Mouse (Mus musculus) heart, postnatal 4 days (tissue): ENCODE data around the gene St3gal2. TPM values are rescaled to one million over a fixed set of nuclear protein-coding genes. Genes with fewer than 3 reads are reported as not detected.
"Not testable (repeated sequence)": the region's sequence is repeated elsewhere in the genome, so short reads cannot be mapped to it uniquely, and the experiment has no call there.

Experiments used
- DNase-seq: peaks from one replicate; pipeline ENCODE4 v3.0.0; 2021
- total RNA-seq, 2 experiments: library from RNA; stranded (reverse); gene quantifications; 2 replicates each; pipeline ENCODE4 v1.2.3; 2021

The St3gal2 gene
- total RNA-seq, 2 experiments from 2014 or later = 36.7 to 38.2 TPM

- DNase-seq = no peak
Measured at GRCm38 (mm10) chr8:110911576-110912570, 7.8 kb upstream of the St3gal2 start.

- no peak for DNase-seq
Measured at GRCm38 (mm10) chr8:110917415-110917814, 2.3 kb upstream of the St3gal2 start.

DNA sequence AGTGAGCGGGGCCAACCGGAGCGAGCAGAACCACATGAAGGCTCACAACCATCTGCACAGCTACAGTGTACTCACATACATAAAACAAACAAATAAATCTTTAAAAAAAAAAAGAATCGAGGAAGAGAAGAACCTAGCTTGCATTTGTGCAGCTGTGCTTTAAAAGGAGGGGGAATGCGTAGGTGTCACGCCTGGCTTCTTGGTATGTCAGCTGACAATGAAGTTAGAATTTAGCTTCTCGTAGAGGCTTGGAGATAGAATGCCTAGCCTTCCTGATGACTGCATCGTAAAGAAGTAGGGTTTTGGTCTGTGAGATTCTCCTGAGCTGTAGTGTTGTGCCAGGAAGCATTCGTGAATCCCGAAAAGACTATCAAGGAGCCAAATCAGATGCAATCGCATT is 1.7 kb upstream of the St3gal2 start:
- no peak for DNase-seq

DNA sequence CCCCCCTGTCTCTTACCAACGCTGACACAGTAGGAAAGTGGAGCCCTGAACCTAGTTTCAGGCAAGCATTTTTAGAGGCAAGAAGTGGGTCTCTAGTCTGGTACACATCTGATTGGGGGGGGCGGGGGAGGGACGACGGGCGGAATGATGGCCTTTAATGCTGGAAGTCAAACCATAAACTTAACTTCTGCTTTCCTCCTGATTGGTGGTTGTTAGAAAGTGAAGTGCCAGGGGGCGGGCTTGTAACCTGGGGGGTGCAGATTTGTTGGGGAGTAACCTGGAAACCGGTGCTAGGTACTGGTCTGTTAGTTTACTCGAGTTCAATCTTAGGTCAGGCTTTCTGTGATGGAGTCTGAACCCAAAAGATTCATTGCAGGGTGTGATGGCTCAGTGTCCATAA is 1.3 kb upstream of the St3gal2 start:
- DNase-seq = no peak

DNA sequence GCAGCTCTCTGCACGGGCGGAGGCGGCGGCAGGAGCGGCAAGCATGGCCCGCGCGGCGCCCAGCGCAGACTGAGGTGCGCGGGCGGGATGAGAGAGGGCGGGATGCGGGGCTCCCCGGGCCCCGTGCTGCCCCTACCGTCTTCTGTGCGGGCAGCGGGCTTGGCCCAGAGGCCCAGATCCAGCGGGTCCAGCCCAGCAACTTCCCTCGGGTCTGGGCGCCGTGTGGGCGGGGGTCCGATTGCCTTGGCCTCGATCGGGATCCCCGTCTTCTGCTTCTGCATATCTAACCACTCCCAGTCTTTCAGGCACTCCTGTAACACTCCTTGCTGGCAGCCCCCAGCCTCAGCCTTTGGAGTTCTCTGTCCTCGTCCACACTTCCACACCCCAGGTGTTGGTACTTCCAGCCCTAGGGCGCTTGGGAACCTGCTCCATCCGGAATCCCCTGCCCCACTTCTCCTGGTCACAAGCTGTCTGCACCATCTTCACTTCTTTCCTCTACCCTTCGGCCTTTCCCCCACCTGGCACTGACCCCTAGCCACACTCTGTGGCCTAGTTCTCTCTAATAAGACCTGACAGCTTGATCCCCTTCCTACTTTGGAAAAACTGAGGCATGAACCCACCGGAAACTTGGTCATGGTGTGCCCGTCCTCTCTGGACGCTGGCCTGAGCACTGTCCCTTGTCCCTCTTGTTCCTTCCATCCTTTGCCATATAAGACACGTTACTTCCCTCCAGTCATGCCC is 480 bp downstream of the St3gal2 start:
- no peak for DNase-seq

DNA sequence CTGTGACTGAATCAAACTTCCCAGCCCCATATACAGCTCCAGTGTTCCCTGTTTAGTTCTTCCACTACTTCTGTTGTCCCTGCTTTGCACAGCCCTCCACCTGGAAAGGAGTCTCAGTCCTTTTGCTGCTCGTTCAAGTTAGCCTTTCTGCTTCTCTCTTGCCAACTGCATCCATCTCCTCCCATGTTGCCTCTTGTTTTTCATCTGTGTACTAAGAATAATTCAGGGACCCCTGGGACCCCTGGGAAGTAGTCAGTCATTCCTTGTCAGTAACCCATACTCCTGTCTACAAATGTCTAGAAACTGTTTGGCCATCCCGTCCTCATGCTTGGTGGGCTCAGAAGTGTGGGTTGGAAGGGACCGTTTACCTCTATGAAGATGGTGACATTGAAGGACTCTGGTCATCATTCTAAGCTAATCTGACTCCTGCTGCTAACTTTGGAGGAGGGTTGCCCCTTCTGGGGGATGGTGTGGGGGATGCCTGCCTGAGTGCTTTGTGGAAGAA is 1.1 kb downstream of the St3gal2 start:
- no peak for DNase-seq

DNA sequence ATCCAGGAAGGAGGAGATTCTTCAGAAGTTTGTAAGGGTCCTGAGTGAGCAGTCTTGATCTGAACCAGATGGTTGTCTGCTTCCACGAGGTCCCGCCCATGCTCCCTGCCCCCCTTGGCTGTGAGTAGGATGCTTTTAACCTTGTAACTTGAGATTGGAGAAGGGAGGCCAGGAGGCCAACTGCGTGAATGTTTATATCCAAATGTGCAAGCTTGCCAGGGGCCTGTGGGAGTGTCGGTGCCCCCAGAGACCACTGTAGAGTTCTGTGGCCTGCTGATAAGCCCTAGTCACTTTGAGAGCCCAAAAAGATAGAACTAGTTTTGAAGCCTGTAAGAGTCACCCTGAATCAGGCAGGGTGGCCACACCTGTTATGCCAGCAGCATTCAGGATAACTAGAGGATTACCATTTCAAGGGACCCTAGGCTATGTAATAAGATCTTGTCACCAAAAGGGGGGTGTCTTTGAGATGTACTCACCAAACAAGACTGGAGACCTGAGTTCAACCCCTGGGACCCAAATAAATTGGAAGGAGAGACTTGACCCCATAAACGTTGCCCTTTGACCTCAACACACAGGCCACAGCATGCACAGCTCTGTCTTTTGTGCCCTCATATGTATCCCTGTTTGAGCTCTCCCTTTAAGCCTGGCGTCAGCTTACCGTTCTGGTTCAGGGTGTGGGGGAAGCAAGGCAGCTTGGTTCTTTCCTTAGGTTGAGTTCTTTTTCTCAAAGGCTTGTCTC is 1.9 kb downstream of the St3gal2 start:
- peak; percentile 49 for DNase-seq

DNA sequence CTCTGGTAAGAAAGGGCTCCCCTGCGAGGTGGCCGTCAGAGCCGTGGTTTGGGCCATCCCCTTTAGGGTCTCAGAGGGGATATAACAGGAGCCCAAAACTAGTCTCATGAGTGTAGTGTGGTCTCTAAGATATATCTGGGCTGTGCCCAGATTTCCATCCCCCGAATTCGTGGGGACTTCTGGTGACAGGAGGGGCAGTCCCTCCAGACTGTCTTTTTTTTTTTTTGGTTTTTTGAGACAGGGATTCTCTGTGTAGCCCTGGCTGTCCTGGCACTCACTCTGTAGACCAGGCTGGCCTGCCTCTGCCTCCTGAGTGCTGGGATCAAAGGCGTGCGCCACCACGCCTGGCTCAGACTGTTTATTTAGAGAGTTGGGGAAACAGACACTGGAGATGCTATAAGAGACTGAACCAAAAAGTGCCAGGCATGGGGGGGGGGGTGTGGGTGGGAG is 6.0 kb downstream of the St3gal2 start:
- no peak for DNase-seq

DNA sequence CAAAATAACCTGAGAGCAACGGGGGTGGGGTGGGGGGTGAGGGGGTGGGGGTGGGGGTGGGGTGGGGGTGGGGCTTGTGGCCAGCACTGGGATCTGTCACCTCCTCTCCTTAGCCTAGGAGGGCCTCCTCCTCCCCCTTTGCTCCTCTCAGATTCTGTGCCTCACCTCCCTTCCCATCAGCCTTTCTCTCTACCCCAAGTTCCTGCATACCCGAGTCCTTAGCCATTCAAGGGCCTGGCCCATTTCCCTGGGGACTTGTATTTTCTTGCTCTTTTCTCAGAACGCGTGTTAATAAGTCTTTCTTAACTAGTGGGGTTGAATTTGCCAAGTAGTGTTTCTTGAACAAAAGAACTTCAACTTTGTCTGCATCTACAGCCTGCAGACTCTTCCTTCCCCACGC is 7.0 kb downstream of the St3gal2 start:
- no peak for DNase-seq

DNA sequence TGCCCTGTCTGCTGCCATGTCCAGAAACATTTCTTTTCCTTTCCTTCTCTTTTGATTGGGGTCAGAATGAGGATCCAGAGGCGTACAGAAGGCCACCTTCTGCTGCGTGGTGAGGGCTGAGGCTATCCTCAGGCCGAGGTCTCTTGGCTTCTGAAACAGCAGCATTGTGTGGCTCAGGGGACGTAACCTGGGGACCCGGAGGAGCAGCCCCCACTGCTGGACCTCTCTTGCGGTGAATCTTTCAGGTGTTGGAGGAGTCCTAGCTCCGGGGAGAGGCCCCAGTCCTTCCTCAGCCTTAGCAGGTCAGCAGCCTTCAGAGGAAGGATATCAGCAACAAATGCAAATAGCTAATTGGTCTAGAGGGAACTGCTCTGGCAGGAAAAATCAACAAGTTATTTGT is 8.7 kb downstream of the St3gal2 start:
- no peak for DNase-seq

DNA sequence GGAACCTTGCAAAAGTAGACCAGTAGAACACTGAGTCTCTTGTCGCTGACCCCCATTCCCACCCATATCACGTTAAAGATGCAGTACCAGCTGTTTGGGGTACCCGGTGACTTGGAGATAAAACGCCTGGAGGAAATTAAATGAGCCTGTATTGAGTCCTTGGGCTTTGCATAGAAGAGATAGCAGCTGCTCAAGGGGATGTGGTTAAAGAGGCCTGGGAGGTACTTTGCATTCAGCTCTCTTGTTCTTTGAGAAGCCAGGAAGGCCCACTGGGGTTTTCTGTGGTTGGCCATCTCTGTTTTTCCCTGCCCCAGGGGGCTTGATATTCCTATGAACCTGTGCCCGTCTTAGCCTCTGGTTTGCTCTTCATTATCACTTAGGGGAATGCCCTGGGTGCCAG is 9.3 kb downstream of the St3gal2 start:
- no peak for DNase-seq

- not testable (repeated sequence) for DNase-seq
Measured at GRCm38 (mm10) chr8:110929672-110930071, 9.9 kb downstream of the St3gal2 start.

DNA sequence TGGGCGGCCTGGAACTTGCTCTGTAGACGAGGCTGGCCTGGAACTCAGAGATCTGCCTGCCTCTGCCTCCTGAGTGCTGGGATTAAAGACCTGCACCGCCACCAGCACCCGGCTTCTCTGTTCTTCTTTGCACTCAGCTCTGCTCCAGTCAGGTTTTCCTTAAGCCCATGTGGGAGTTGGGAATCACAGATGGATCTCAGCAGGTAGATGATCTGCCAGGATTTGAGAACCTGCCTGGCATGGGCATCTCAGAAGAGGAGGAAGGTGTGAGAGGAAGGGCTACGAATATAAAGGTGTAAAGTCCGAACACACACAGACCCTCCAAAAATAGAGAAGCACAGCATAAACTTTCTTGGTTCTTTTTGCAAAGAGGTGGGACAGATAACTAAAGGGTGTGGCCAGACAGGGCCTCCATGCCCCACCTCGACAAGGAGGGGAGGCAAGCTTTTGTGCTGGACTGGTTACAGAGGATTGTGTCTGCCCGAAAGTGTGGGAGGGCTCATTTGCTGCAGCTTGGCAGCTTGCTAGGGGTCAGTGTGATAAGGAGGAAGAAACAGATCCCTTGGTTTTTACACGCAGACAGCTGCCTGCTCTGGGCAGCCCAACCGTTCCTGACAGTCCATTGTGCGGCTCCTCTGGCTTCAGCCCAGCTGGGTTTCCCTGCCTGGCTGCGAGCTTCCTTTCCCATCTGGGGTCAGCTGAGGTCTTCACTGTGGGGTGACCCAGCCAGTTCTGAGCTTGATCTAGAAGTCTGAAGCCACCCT is 11.6 kb downstream of the St3gal2 start:
- DNase-seq = peak; percentile 92

DNA sequence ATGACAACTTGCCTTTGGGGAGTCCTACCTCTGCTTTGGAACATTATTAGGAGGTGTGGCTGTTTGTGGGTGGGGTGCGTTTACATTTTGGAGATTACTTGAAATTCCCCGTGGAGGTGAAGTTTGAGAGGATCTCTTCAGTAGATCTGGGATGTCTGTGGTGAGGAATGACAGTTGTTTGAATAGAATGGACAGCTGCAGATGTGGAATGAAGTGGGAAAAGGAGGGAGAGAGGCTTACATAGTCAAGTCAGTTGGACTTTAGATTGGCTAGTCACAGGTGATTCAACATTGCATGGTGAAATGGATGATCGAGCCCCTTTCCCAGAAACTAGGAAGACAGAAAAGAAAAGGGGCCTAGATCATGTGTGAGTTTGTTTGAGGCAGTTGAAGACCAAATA is 12.7 kb downstream of the St3gal2 start:
- no peak for DNase-seq

- no peak for DNase-seq
Measured at GRCm38 (mm10) chr8:110933272-110933671, 13.6 kb downstream of the St3gal2 start.

- no peak for DNase-seq
Measured at GRCm38 (mm10) chr8:110936217-110936616, 16.5 kb downstream of the St3gal2 start.

DNA sequence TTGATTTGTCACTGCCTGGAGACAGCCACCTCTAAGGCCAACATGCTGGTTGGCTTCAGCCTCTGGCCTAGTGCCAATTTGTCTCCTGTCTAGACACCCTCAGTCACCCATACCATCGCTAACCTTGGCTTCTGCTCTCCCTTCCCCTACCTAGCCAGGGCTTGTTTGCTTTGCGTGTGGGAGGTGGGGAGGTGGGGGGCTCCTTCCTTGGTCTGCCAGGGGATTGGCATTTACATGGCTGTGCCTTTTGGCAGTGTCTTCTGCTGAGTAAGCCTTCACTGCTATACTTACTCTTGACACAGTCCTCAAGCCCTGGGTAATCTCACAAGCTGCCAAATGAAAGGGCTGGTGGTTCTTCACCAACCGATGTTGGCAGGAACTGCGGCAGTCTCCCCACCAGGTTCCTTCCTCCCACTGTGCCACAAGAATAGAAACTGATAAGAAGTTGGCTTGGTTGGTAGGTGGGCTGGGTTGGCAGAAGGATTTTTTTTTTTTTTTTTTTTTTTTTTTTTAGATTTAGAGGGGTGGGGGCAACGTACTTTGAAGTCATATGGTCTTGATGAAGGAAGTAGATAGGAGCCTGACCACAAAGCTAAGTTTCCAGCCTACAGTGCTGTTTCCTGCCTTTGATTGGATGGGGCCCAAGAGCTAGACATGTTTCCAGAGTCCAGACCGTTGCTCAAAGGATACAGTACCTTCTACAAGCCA is 19.3 kb downstream of the St3gal2 start:
- DNase-seq = peak; percentile 72

DNA sequence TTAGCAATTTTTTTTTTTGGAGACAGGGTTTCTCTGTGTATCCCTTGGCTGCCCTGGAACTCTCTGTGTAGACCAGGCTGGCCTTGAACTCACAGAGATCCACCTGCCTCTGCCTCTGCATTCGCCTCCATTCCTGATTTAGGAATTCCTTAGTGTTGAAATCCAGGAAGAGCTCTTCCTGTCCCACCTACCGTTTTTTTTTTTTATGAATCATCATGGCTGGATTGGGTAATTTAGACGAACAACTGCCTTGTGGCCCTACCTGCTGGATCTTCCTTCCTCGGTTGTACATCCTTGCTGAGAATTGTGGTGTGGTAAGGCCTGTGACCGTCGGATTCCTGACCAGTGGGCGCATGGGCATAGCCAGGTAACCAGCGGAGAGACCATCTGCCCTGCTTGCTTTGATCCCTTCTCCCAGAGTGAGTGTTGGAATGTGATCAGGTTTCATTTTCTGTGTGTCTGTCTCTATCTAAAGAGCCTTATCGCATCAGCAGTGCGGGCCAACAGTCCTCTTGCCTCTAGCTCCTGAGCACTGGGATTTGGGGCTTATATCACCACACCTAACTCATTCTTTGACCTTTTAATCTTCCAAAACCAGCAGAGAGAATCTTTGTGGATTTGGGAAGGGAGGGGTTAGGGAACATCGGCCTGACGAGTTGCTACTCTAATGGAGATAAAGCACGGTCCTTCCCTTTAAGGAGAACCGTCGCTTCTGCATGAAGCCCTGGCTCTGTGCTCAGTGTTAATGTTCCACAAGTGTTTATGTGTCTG is 21.1 kb downstream of the St3gal2 start:
- no peak for DNase-seq

- peak; percentile 89 for DNase-seq
Measured at GRCm38 (mm10) chr8:110941453-110941948, 21.8 kb downstream of the St3gal2 start.

- no peak for DNase-seq
Measured at GRCm38 (mm10) chr8:110944276-110944876, 24.7 kb downstream of the St3gal2 start.
